Mouse (Mus musculus) liver, postnatal 0 days (tissue): ENCODE data around the gene Btbd7. TPM values are rescaled to one million over a fixed set of nuclear protein-coding genes. Genes with fewer than 3 reads are reported as not detected.
A peak's percentile ranks its signal among the peaks of the same experiment; 100 is the strongest.

Experiments used
- ATAC-seq: fragments of 200-750 bp; cut with Nextera tagmentation; 2 replicates; pipeline ENCODE4 v1.8.0; 2017; ENCODE audit warnings: mild to moderate bottlenecking, moderate library complexity
- DNase-seq: peaks from one replicate; pipeline ENCODE4 v3.0.0-alpha.2; 2016
- H3K27ac ChIP-seq: fragments of 300-500 bp; sonication (generic); 2 replicates; pipeline ENCODE4 v1.5.1; 2014; ENCODE audit warnings: antibody characterized with exemption, moderate library complexity, mild to moderate bottlenecking, low read depth
- H3K27me3 ChIP-seq: fragments of 300-500 bp; sonication (generic); 2 replicates; pipeline ENCODE4 v1.6.1; 2014; ENCODE audit warnings: low read length, control low read depth, mixed read lengths; ENCODE audit not compliant: insufficient read depth
- H3K36me3 ChIP-seq: fragments of 300-500 bp; sonication (generic); replicated peaks from 2 replicates; pipeline ENCODE4 v1.6.1; 2014; ENCODE audit warnings: mild to moderate bottlenecking, control low read depth, low read length, moderate library complexity, mixed read lengths; ENCODE audit not compliant: insufficient read depth
- H3K4me1 ChIP-seq: fragments of 300-500 bp; sonication (generic); 2 replicates; pipeline ENCODE4 v1.6.1; 2014; ENCODE audit warnings: antibody characterized with exemption, mild to moderate bottlenecking, control low read depth; ENCODE audit not compliant: insufficient read depth
- H3K4me2 ChIP-seq: fragments of 300-500 bp; sonication (generic); 2 replicates; pipeline ENCODE4 v1.6.1; 2014; ENCODE audit warnings: low read depth, mild to moderate bottlenecking, low read length, moderate library complexity, mixed read lengths
- H3K4me3 ChIP-seq: fragments of 300-500 bp; sonication (generic); 2 replicates; pipeline ENCODE4 v1.5.1; 2014; ENCODE audit warnings: low read depth, low read length
- H3K9ac ChIP-seq: fragments of 300-500 bp; sonication (generic); replicated peaks from 2 replicates; pipeline ENCODE4 v1.6.1; 2014; ENCODE audit warnings: mild to moderate bottlenecking, moderate library complexity
- H3K9me3 ChIP-seq: fragments of 300-500 bp; sonication (generic); 2 replicates; pipeline ENCODE4 v1.6.1; 2016; ENCODE audit warnings: mild to moderate bottlenecking, control low read depth, low read length, mixed read lengths
- CTCF ChIP-seq: sonication (generic); IDR thresholded peaks from 2 replicates; pipeline ENCODE4 v1.5.1; 2016; ENCODE audit warnings: antibody characterized with exemption, low read depth
- EP300 ChIP-seq: IDR thresholded peaks from 2 replicates; pipeline ENCODE4 v1.6.1; 2016; ENCODE audit warnings: antibody characterized with exemption, low read depth, mild to moderate bottlenecking
- WGBS: fragments of 180-500 bp; shearing (Covaris S2); extraction: QIAGEN DNeasy Blood & Tissue Kit; methylation state at CpG from one replicate; pipeline ENCODE4 v1.1.7; 2014; ENCODE audit not compliant: insufficient replicate concordance; 5-methylcytosine and 5-hydroxymethylcytosine counted together
- polyA plus RNA-seq: library from polyadenylated mRNA; unstranded; fragments of >200 nt; fragmentation: Nextera tagmentation; extraction: Ambion mirVana; gene quantifications from 2 replicates; pipeline ENCODE4 v1.2.1, GENCODE M21; 2015

Btbd7 gene
- polyA plus RNA-seq, 1 experiment from 2014 or later, result 4.6 TPM

- no peak overlapping the region for H3K4me3 ChIP-seq
- H3K9ac ChIP-seq, result no peak overlapping the region
- TF ChIP-seq EP300 (no peak), CTCF (no peak)
- H3K36me3 ChIP-seq, result peaks cover 4% of the 10 kb centered on the region
- WGBS, result 100% methylated on average over 1 of the region's 1 CpGs
- DNase-seq, result no peak
- H3K27ac ChIP-seq, result peak overlapping the region; percentile 40; the same call in 1 of the 2 replicates
- H3K4me1 ChIP-seq, result 0 out of 2 replicates have a peak, but pooled peaks cover 6% of the 10 kb centered on the region
- H3K4me2 ChIP-seq, result no peak overlapping the region
- ATAC-seq, result no peak
- H3K9me3 ChIP-seq, result no peaks in the 10 kb centered on the region
- H3K27me3 ChIP-seq, result no peaks in the 10 kb centered on the region
Measured at GRCm38 (mm10) chr12:102832746-102833300, 45.4 kb downstream of the Btbd7 start.

DNA sequence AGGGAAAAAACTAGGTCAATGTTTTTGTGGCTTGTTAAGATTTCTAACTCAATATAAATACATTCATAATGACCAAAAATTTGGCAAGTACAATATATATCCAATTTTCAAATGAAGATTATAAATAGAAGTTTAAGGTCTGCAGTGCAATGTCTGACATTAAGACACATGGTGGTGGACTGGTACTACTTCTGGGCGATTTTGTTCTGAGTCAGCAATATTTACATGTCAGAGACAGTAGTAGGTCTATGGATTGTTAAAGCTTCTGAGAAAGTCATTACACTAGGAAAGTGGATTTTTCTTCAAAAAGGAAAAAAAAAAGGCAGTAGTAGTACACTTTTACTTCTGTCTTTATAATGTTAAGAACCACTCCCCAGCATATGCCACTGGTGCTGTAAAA is 46.4 kb downstream of the Btbd7 start:
- TF ChIP-seq EP300 (no peak), CTCF (no peak)
- H3K27me3 ChIP-seq, result no peaks in the 10 kb centered on the region
- WGBS, result 62% methylated on average over 1 of the region's 1 CpGs

DNA sequence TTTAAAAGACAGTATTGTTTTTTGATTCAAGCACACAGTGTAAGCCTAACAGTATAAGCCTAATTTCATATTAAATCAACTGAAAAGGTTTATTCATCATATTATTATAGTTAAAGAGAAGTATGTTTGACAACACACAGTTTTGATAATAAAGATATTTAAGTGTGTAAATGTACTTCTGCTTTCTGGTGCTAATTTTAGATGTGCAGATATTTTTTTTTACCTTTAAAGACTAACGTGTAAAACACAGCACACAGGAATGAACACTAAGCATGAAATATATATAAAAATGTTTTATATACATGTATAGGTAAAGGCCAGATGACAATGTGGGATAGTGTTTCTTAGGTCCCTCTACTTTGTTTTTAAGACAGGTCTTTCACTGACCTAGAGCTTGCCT is 51.2 kb downstream of the Btbd7 start:
- DNase-seq (no peak), ATAC-seq (no peak)
- TF ChIP-seq CTCF (no peak), EP300 (no peak)
- 0 out of 2 replicates have a peak, but pooled peaks cover 3% of the 10 kb centered on the region for H3K36me3 ChIP-seq
- no peaks in the 10 kb centered on the region for H3K4me1 ChIP-seq
- no peak overlapping the region for H3K9ac ChIP-seq
- no peaks in the 10 kb centered on the region for H3K27me3 ChIP-seq
- WGBS, result 40% methylated on average over 1 of the region's 1 CpGs
- no peak overlapping the region for H3K4me3 ChIP-seq
- H3K9me3 ChIP-seq, result no peaks in the 10 kb centered on the region
- H3K27ac ChIP-seq, result no peak overlapping the region
- no peak overlapping the region for H3K4me2 ChIP-seq

More for the DNA sequence above, 46.4 kb downstream of the Btbd7 start:
- Histone ChIP-seq H3K4me1 (0 out of 2 replicates have a peak, but pooled peaks cover 6% of the 10 kb centered on the region), H3K36me3 (no peaks in the 10 kb centered on the region), H3K27ac (peak overlapping the region; percentile 45; the same call in 1 of the 2 replicates), H3K9ac (no peak overlapping the region), H3K4me3 (no peak overlapping the region), H3K9me3 (no peaks in the 10 kb centered on the region), H3K4me2 (peak overlapping the region; percentile 42; the same call in 1 of the 2 replicates)
- DNase-seq (no peak), ATAC-seq (no peak)

- no peak for TF ChIP-seq CTCF
- TF ChIP-seq EP300, result no peak
- 78% methylated on average over 1 of the region's 1 CpGs for WGBS
- Histone ChIP-seq H3K9me3 (no peaks in the 10 kb centered on the region), H3K4me1 (no peaks in the 10 kb centered on the region), H3K4me2 (no peak overlapping the region), H3K27me3 (no peaks in the 10 kb centered on the region), H3K9ac (no peak overlapping the region), H3K27ac (no peak overlapping the region), H3K36me3 (0 out of 2 replicates have a peak, but pooled peaks cover 5% of the 10 kb centered on the region), H3K4me3 (no peak overlapping the region)
- DNase-seq, result no peak
- no peak for ATAC-seq
Measured at GRCm38 (mm10) chr12:102826399-102826798, 51.9 kb downstream of the Btbd7 start.

- Histone ChIP-seq H3K36me3 (peaks cover 13% of the 10 kb centered on the region), H3K27me3 (no peaks in the 10 kb centered on the region), H3K4me2 (no peak overlapping the region), H3K4me3 (no peak overlapping the region), H3K9me3 (no peaks in the 10 kb centered on the region), H3K27ac (peak overlapping the region; percentile 41), H3K4me1 (peaks cover under 1% of the 10 kb centered on the region), H3K9ac (no peak overlapping the region)
- no peak for DNase-seq
- no peak for TF ChIP-seq EP300
- no peak for TF ChIP-seq CTCF
- ATAC-seq, result peak; percentile 74
- 77% methylated on average over 1 of the region's 1 CpGs for WGBS
Measured at GRCm38 (mm10) chr12:102814858-102815257, 63.4 kb downstream of the Btbd7 start.

DNA sequence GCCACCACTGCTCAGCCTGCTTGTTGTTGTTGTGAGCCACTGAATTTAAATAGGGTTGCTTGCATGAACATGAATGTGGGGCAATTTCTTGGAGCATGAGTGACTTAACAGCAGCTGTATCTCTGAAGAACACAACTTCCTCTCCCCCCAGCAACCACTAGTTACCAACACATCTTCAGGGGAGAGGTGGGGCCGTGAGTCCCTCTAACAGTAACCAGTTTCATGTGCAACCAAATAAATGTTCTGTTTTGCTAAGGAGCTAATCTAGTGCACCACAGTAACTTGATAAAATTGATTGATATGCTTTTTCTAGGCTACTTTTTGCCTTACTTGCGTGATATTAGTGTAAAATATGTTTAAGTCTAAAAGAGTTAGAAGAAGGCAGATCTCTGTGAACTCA is 78.7 kb downstream of the Btbd7 start:
- H3K9me3 ChIP-seq, result no peaks in the 10 kb centered on the region
- DNase-seq (no peak), ATAC-seq (no peak)
- WGBS, result 59% methylated on average over 2 of the region's 2 CpGs
- no peaks in the 10 kb centered on the region for H3K4me1 ChIP-seq
- no peak overlapping the region for H3K4me3 ChIP-seq
- no peak for TF ChIP-seq EP300
- no peak for TF ChIP-seq CTCF
- no peak overlapping the region for H3K4me2 ChIP-seq
- H3K27ac ChIP-seq, result no peak overlapping the region
- H3K9ac ChIP-seq, result no peak overlapping the region
- no peaks in the 10 kb centered on the region for H3K27me3 ChIP-seq
- H3K36me3 ChIP-seq, result peaks cover 14% of the 10 kb centered on the region
